ENCODE assay signal across 20 mouse cellular contexts in the genomic region with DNA sequence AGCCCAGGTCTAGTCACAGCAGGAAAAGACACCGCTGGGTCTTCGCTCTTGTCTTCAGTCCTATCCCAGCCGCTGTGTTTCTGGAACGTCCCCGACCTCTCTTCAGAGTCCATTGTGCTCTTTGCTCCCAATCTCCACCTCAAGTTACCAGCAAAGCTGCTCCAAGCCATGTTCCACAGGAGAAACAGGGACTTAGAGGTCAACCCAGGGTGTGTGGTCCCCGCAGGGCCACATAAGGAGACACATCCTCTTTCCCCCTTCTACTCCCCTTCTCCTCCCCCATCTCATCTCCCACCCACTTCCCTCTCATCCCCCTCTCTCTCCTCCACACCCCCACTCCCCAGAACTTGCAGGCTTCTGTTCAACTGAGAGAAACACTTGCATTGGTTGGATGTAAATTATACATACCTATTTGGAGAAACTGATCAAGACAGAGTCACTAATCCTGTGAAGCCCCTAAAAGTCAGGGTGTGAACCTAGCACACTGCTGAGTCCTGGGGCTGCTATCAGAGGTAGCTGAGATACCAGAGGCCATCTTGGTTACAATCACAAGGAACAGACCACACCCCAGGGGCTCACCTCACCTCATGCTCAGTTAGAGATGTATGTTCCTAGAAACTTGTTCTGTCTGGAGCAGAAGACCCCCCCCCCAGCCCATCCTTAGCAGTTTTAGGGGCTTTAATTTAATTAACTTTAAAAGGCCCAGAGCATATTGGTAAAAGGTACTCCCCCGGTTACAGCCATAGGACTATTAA. TPM values are rescaled to one million over a fixed set of nuclear protein-coding genes. Genes with fewer than 3 reads are reported as not detected.
A peak's percentile ranks its signal among the peaks of the same experiment; 100 is the strongest.
DNase-seq lines count a peak whose midpoint lies in the region; ATAC-seq lines count a peak whose summit lies in the region.
"Had no signal": no experiment of that assay in that cellular context is flagged by ENCODE, and none has a peak within 500 bp of the region (broad histone marks: within the 10 kb centered on the region; RNA-seq: fewer than 3 reads in every experiment).

No protein-coding gene starts in this region.

- DNase-seq in hindbrain, embryonic 11.5 days (ENCODE audit: low spot score) = no peak
- DNase-seq in ES-CJ7 (ENCODE audit: low read depth, low spot score) = peak; percentile 75
- no peak for DNase-seq in lung, postnatal 14 days
- DNase-seq in cerebellum, adult 11-12 months = no peak
- DNase-seq: adrenal gland, postnatal 10 days; B cell, adult 2 months; cerebellum, adult 18-20 months; heart, postnatal 36 days; kidney, postnatal 4 days; liver; liver, postnatal 0 days; lung, postnatal 36 days had no signal

- no peak overlapping the region for H3K4me3 ChIP-seq in hindbrain, embryonic 11.5 days (ENCODE audit: low read depth, low read length)
- no peak overlapping the region for H3K4me3 ChIP-seq in hindbrain, embryonic 16.5 days (ENCODE audit: low read length)
- H3K4me3 ChIP-seq in forebrain, embryonic 12.5 days (replicated peaks) = no peak overlapping the region
- no peak overlapping the region for H3K4me3 ChIP-seq in limb, embryonic 12.5 days (replicated peaks)
- H3K4me3 ChIP-seq: heart, embryonic 13.5 days; intestine, embryonic 15.5 days had no signal

- no peaks in the 10 kb centered on the region for H3K9me3 ChIP-seq in hindbrain, embryonic 11.5 days (ENCODE audit: control insufficient read depth, low read length)
- H3K9me3 ChIP-seq in hindbrain, embryonic 16.5 days (ENCODE audit: control insufficient read depth, low read length) = no peaks in the 10 kb centered on the region
- H3K9me3 ChIP-seq in forebrain, embryonic 12.5 days = peaks cover 7% of the 10 kb centered on the region; the same call in 1 of the 2 replicates
- H3K9me3 ChIP-seq in limb, embryonic 12.5 days = peaks cover 8% of the 10 kb centered on the region
- H3K9me3 ChIP-seq: G1E; intestine, embryonic 15.5 days had no signal

- no peak overlapping the region for H3K9ac ChIP-seq in hindbrain, embryonic 11.5 days (ENCODE audit: low read depth, low read length)
- no peak overlapping the region for H3K9ac ChIP-seq in hindbrain, embryonic 16.5 days (ENCODE audit: low read depth, low read length)
- no peak overlapping the region for H3K9ac ChIP-seq in forebrain, embryonic 12.5 days
- no peak overlapping the region for H3K9ac ChIP-seq in limb, embryonic 12.5 days (replicated peaks)
- H3K9ac ChIP-seq: heart, embryonic 13.5 days; intestine, embryonic 15.5 days; liver, postnatal 0 days had no signal

- no peak overlapping the region for H3K4me2 ChIP-seq in hindbrain, embryonic 11.5 days (replicated peaks; ENCODE audit: low read depth, low read length)
- H3K4me2 ChIP-seq in hindbrain, embryonic 16.5 days (ENCODE audit: low read length) = no peak overlapping the region
- H3K4me2 ChIP-seq in forebrain, embryonic 12.5 days = no peak overlapping the region; the same call in 1 of the 2 replicates
- H3K4me2 ChIP-seq in limb, embryonic 12.5 days = no peak overlapping the region
- H3K4me2 ChIP-seq: heart, embryonic 13.5 days; intestine, embryonic 15.5 days had no signal

- no peak overlapping the region for H3K27ac ChIP-seq in hindbrain, embryonic 11.5 days (ENCODE audit: low read depth, low read length)
- no peak overlapping the region for H3K27ac ChIP-seq in hindbrain, embryonic 16.5 days (ENCODE audit: low read depth, low read length)
- peak overlapping the region; percentile 80 for H3K27ac ChIP-seq in forebrain, embryonic 12.5 days
- no peak overlapping the region for H3K27ac ChIP-seq in limb, embryonic 12.5 days
- H3K27ac ChIP-seq: heart, embryonic 13.5 days; intestine, embryonic 15.5 days had no signal

- H3K36me3 ChIP-seq in hindbrain, embryonic 11.5 days (ENCODE audit: control insufficient read depth, insufficient read depth, low read length) = no peaks in the 10 kb centered on the region
- H3K36me3 ChIP-seq in hindbrain, embryonic 16.5 days (ENCODE audit: control insufficient read depth, insufficient read depth, low read length) = no peaks in the 10 kb centered on the region
- no peaks in the 10 kb centered on the region for H3K36me3 ChIP-seq in forebrain, embryonic 12.5 days (replicated peaks)
- no peaks in the 10 kb centered on the region for H3K36me3 ChIP-seq in limb, embryonic 12.5 days
- H3K36me3 ChIP-seq: G1E; heart, embryonic 13.5 days; intestine, embryonic 15.5 days had no signal

- ATAC-seq in hindbrain, embryonic 11.5 days (ENCODE audit: low FRiP score) = peak; percentile 54
- ATAC-seq in hindbrain, embryonic 16.5 days = no peak
- 0 out of 2 replicates have a peak, but pooled peaks have one; percentile 2 for ATAC-seq in forebrain, embryonic 12.5 days (ENCODE audit: low FRiP score)
- 0 out of 2 replicates have a peak, but pooled peaks have one; percentile 10 for ATAC-seq in limb, embryonic 12.5 days (ENCODE audit: insufficient number of reproducible peaks, insufficient read depth, low FRiP score, low TSS enrichment, low read depth)
- ATAC-seq: intestine, embryonic 15.5 days; liver, postnatal 0 days had no signal

- 56% methylated on average over 7 of the region's 7 CpGs for WGBS in hindbrain, embryonic 11.5 days
- WGBS in hindbrain, embryonic 16.5 days = 60% methylated on average over 7 of the region's 7 CpGs
- WGBS in forebrain, embryonic 12.5 days = 29% methylated on average over 7 of the region's 7 CpGs
- WGBS in limb, embryonic 12.5 days = 59% methylated on average over 7 of the region's 7 CpGs

- no peaks in the 10 kb centered on the region; the same call in 1 of the 2 replicates for H3K27me3 ChIP-seq in hindbrain, embryonic 11.5 days (ENCODE audit: control insufficient read depth, insufficient read depth, low read length)
- H3K27me3 ChIP-seq in hindbrain, embryonic 16.5 days (replicated peaks; ENCODE audit: control insufficient read depth, insufficient read depth, low read length) = peaks cover 4% of the 10 kb centered on the region
- peaks cover 7% of the 10 kb centered on the region; the same call in 1 of the 2 replicates for H3K27me3 ChIP-seq in forebrain, embryonic 12.5 days
- H3K27me3 ChIP-seq in limb, embryonic 12.5 days = peaks cover 58% of the 10 kb centered on the region

- no peaks in the 10 kb centered on the region for H3K4me1 ChIP-seq in hindbrain, embryonic 11.5 days (replicated peaks; ENCODE audit: control insufficient read depth, insufficient read depth, low read length)
- H3K4me1 ChIP-seq in hindbrain, embryonic 16.5 days (ENCODE audit: control insufficient read depth, insufficient read depth, low read depth, low read length) = no peaks in the 10 kb centered on the region
- H3K4me1 ChIP-seq in forebrain, embryonic 12.5 days = peaks cover 25% of the 10 kb centered on the region
- H3K4me1 ChIP-seq in limb, embryonic 12.5 days (replicated peaks) = peaks cover 13% of the 10 kb centered on the region
- H3K4me1 ChIP-seq: heart, embryonic 13.5 days; intestine, embryonic 15.5 days had no signal

RNA-seq across cellular contexts. Expression of gene Spaca7, which starts 25.2 kb away (rescaled TPM):
- polyA plus RNA-seq in hindbrain, embryonic 11.5 days (2014; fragmentation: Nextera tagmentation; extraction: Ambion mirVana) = not detected in 2 replicates
- not detected in 2 replicates for polyA plus RNA-seq in hindbrain, embryonic 16.5 days (2015; fragmentation: Nextera tagmentation; extraction: Ambion mirVana)
- not detected in 2 replicates for polyA plus RNA-seq in forebrain, embryonic 12.5 days (2016; fragmentation: Nextera tagmentation; extraction: Ambion mirVana)
- polyA plus RNA-seq in limb, embryonic 12.5 days (2016; fragmentation: Nextera tagmentation; extraction: Ambion mirVana) = not detected in 2 replicates
- polyA plus RNA-seq: embryonic facial prominence, embryonic 14.5 days; G1E; heart, embryonic 13.5 days; intestine, embryonic 15.5 days; liver, postnatal 0 days; small intestine, adult 2 months had no signal
